Mouse (Mus musculus) liver, postnatal 0 days (tissue): Measurements from ENCODE around the gene Ankrd24. TPM values are rescaled to one million over a fixed set of nuclear protein-coding genes. Genes with fewer than 3 reads are reported as not detected.
A peak's percentile ranks its signal among the peaks of the same experiment; 100 is the strongest.
"Not testable (repeated sequence)": the region's sequence is repeated elsewhere in the genome, so short reads cannot be mapped to it uniquely, and the experiment has no call there.

ENCODE experiments used
- ATAC-seq: fragments of 200-750 bp; cut with Nextera tagmentation; 2 replicates; pipeline ENCODE4 v1.8.0; 2017; ENCODE audit warnings: mild to moderate bottlenecking, moderate library complexity
- DNase-seq: peaks from one replicate; pipeline ENCODE4 v3.0.0-alpha.2; 2016
- H3K27ac ChIP-seq: fragments of 300-500 bp; sonication (generic); 2 replicates; pipeline ENCODE4 v1.5.1; 2014; ENCODE audit warnings: antibody characterized with exemption, moderate library complexity, mild to moderate bottlenecking, low read depth
- H3K27me3 ChIP-seq: fragments of 300-500 bp; sonication (generic); 2 replicates; pipeline ENCODE4 v1.6.1; 2014; ENCODE audit warnings: low read length, control low read depth, mixed read lengths; ENCODE audit not compliant: insufficient read depth
- H3K36me3 ChIP-seq: fragments of 300-500 bp; sonication (generic); replicated peaks from 2 replicates; pipeline ENCODE4 v1.6.1; 2014; ENCODE audit warnings: mild to moderate bottlenecking, control low read depth, low read length, moderate library complexity, mixed read lengths; ENCODE audit not compliant: insufficient read depth
- H3K4me1 ChIP-seq: fragments of 300-500 bp; sonication (generic); 2 replicates; pipeline ENCODE4 v1.6.1; 2014; ENCODE audit warnings: antibody characterized with exemption, mild to moderate bottlenecking, control low read depth; ENCODE audit not compliant: insufficient read depth
- H3K4me2 ChIP-seq: fragments of 300-500 bp; sonication (generic); 2 replicates; pipeline ENCODE4 v1.6.1; 2014; ENCODE audit warnings: low read depth, mild to moderate bottlenecking, low read length, moderate library complexity, mixed read lengths
- H3K4me3 ChIP-seq: fragments of 300-500 bp; sonication (generic); 2 replicates; pipeline ENCODE4 v1.5.1; 2014; ENCODE audit warnings: low read depth, low read length
- H3K9ac ChIP-seq: fragments of 300-500 bp; sonication (generic); replicated peaks from 2 replicates; pipeline ENCODE4 v1.6.1; 2014; ENCODE audit warnings: mild to moderate bottlenecking, moderate library complexity
- H3K9me3 ChIP-seq: fragments of 300-500 bp; sonication (generic); 2 replicates; pipeline ENCODE4 v1.6.1; 2016; ENCODE audit warnings: mild to moderate bottlenecking, control low read depth, low read length, mixed read lengths
- CTCF ChIP-seq: sonication (generic); IDR thresholded peaks from 2 replicates; pipeline ENCODE4 v1.5.1; 2016; ENCODE audit warnings: antibody characterized with exemption, low read depth
- EP300 ChIP-seq: IDR thresholded peaks from 2 replicates; pipeline ENCODE4 v1.6.1; 2016; ENCODE audit warnings: antibody characterized with exemption, low read depth, mild to moderate bottlenecking
- WGBS: fragments of 180-500 bp; shearing (Covaris S2); extraction: QIAGEN DNeasy Blood & Tissue Kit; methylation state at CpG from one replicate; pipeline ENCODE4 v1.1.7; 2014; ENCODE audit not compliant: insufficient replicate concordance; 5-methylcytosine and 5-hydroxymethylcytosine counted together
- polyA plus RNA-seq: library from polyadenylated mRNA; unstranded; fragments of >200 nt; fragmentation: Nextera tagmentation; extraction: Ambion mirVana; gene quantifications from 2 replicates; pipeline ENCODE4 v1.2.1, GENCODE M21; 2015

Ankrd24 gene
- polyA plus RNA-seq, 1 experiment from 2014 or later, result 2.1 TPM

- ATAC-seq (no peak), DNase-seq (no peak)
- TF ChIP-seq EP300 (no peak), CTCF (no peak)
- Histone ChIP-seq H3K27me3 (no peaks in the 10 kb centered on the region), H3K4me2 (no peak overlapping the region), H3K4me3 (no peak overlapping the region), H3K9me3 (no peaks in the 10 kb centered on the region), H3K36me3 (no peaks in the 10 kb centered on the region), H3K9ac (no peak overlapping the region), H3K27ac (no peak overlapping the region), H3K4me1 (peaks cover 25% of the 10 kb centered on the region)
- WGBS, result 61% methylated on average over 6 of the region's 6 CpGs
Measured at GRCm38 (mm10) chr10:81638101-81638500, 9.8 kb downstream of the Ankrd24 start.

GRCm38 (mm10) chr10:81640825-81641224 lies 12.5 kb downstream of the Ankrd24 start:
- not testable (repeated sequence) for H3K27ac ChIP-seq, H3K4me3 ChIP-seq, DNase-seq, H3K9ac ChIP-seq, H3K27me3 ChIP-seq, H3K9me3 ChIP-seq, ATAC-seq, H3K4me2 ChIP-seq, H3K36me3 ChIP-seq
- WGBS, result 71% methylated on average over 4 of the region's 4 CpGs
- peaks cover 18% of the 10 kb centered on the region for H3K4me1 ChIP-seq

GRCm38 (mm10) chr10:81641566-81641965 lies 13.2 kb downstream of the Ankrd24 start:
- 86% methylated on average over 2 of the region's 2 CpGs for WGBS
- Histone ChIP-seq H3K27me3 (no peaks in the 10 kb centered on the region), H3K4me1 (peaks cover 18% of the 10 kb centered on the region), H3K9ac (no peak overlapping the region), H3K4me2 (no peak overlapping the region), H3K36me3 (no peaks in the 10 kb centered on the region), H3K4me3 (no peak overlapping the region), H3K9me3 (no peaks in the 10 kb centered on the region), H3K27ac (no peak overlapping the region)
- TF ChIP-seq EP300 (no peak), CTCF (no peak)
- ATAC-seq (no peak), DNase-seq (no peak)

GRCm38 (mm10) chr10:81641978-81642647 lies 13.8 kb downstream of the Ankrd24 start:
- no peak overlapping the region for H3K4me3 ChIP-seq
- peak overlapping the region; percentile 84 for H3K9ac ChIP-seq
- 80% methylated on average over 8 of the region's 8 CpGs for WGBS
- peak overlapping the region; percentile 85 for H3K4me2 ChIP-seq
- H3K9me3 ChIP-seq, result no peaks in the 10 kb centered on the region
- no peaks in the 10 kb centered on the region for H3K27me3 ChIP-seq
- no peak for DNase-seq
- peaks cover 18% of the 10 kb centered on the region for H3K4me1 ChIP-seq
- no peak for ATAC-seq
- no peak for TF ChIP-seq EP300
- no peak for TF ChIP-seq CTCF
- H3K27ac ChIP-seq, result no peak overlapping the region
- no peaks in the 10 kb centered on the region for H3K36me3 ChIP-seq

- no peak for TF ChIP-seq CTCF
- no peak for TF ChIP-seq EP300
- Histone ChIP-seq H3K36me3 (no peaks in the 10 kb centered on the region), H3K4me3 (peak overlapping the region; percentile 68), H3K27ac (peak overlapping the region; percentile 88), H3K4me1 (peaks cover 18% of the 10 kb centered on the region), H3K9ac (peak overlapping the region; percentile 84), H3K27me3 (no peaks in the 10 kb centered on the region), H3K4me2 (peak overlapping the region; percentile 85), H3K9me3 (no peaks in the 10 kb centered on the region)
- DNase-seq, result no peak
- ATAC-seq, result peak; percentile 47
- WGBS, result 19% methylated on average over 23 of the region's 24 CpGs
Measured at GRCm38 (mm10) chr10:81642648-81643448, 14.5 kb downstream of the Ankrd24 start.

- peak; percentile 94 for DNase-seq
- peak overlapping the region; percentile 88 for H3K27ac ChIP-seq
- H3K4me1 ChIP-seq, result peaks cover 18% of the 10 kb centered on the region
- H3K4me2 ChIP-seq, result peak overlapping the region; percentile 85
- WGBS, result under 1% methylated on average over 74 of the region's 75 CpGs
- peak overlapping the region; percentile 68 for H3K4me3 ChIP-seq
- TF ChIP-seq CTCF (peak; percentile 58), EP300 (no peak)
- no peaks in the 10 kb centered on the region for H3K27me3 ChIP-seq
- no peaks in the 10 kb centered on the region for H3K9me3 ChIP-seq
- H3K36me3 ChIP-seq, result no peaks in the 10 kb centered on the region
- peak; percentile 92 for ATAC-seq
- H3K9ac ChIP-seq, result peak overlapping the region; percentile 84
Measured at GRCm38 (mm10) chr10:81643449-81644055, 15.2 kb downstream of the Ankrd24 start.
